Comparison of ENCODE assay signal across 15 mouse cellular contexts in the genomic region with DNA sequence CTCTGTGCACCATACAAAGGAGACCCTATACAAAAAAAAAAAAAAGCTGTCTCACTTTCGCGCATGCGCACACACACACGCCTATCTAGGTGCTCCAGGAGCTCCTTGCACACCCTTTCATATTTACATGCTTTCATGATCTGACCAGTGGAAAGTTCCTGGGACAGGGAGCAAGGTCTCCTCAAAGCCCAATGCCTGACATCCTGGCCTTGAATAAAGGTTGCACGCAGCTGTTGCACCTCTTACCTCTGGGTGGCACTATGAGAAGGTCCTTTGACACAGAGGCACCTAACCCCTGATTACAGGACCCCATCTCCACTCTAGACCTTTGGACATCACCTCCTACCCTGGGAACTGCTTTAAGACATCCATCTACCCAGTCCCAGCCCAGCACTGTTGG. TPM values are rescaled to one million over a fixed set of nuclear protein-coding genes. Genes with fewer than 3 reads are reported as not detected.
DNase-seq lines count a peak whose midpoint lies in the region; ATAC-seq and TF ChIP-seq lines count a peak whose summit lies in the region.
"Had no signal": no experiment of that assay in that cellular context is flagged by ENCODE, and none has a peak within 500 bp of the region (broad histone marks: within the 10 kb centered on the region; RNA-seq: fewer than 3 reads in every experiment).

No protein-coding gene starts in this region.

- peak; percentile 38 for TF ChIP-seq RAD21 in CH12.LX (IDR thresholded peaks at IDR 0.05; ENCODE audit: low read depth, low read length)

- in situ Hi-C loops in CH12.LX (cut with MboI; ENCODE audit: low pct_ligation_motif_present, low pct_unique_long_range_greater_than_20kb, low sequenced_read_pairs): no loop called here

- dilution Hi-C loops in CH12.LX (cut with MboI; ENCODE audit: extremely low pct_ligation_motif_present, extremely low pct_unique_long_range_greater_than_20kb, low sequenced_read_pairs): no loop called here

- no peaks in the 10 kb centered on the region for H3K36me3 ChIP-seq in forebrain, postnatal 0 days (ENCODE audit: insufficient read depth)
- no peaks in the 10 kb centered on the region for H3K36me3 ChIP-seq in forebrain, embryonic 16.5 days (ENCODE audit: control insufficient read depth, insufficient read depth)
- no peaks in the 10 kb centered on the region for H3K36me3 ChIP-seq in limb, embryonic 11.5 days (ENCODE audit: control insufficient read depth, insufficient read depth, low read length)
- H3K36me3 ChIP-seq in limb, embryonic 10.5 days: no peaks in the 10 kb centered on the region
- H3K36me3 ChIP-seq in CH12.LX (replicated peaks in 1 of 2; ENCODE audit: control insufficient read depth in 1 of 2, insufficient read depth in 1 of 2, low read length in 1 of 2) (no peaks in the 10 kb centered on the region), ES-Bruce4 (ENCODE audit: control insufficient read depth, insufficient read depth, low read length, poor library complexity, severe bottlenecking) (no peaks in the 10 kb centered on the region)
- H3K36me3 ChIP-seq: embryonic facial prominence, embryonic 13.5 days; forebrain, embryonic 10.5 days; limb, embryonic 12.5 days; lung, embryonic 15.5 days; neural tube, embryonic 15.5 days had no signal

- no peak overlapping the region for H3K27ac ChIP-seq in forebrain, postnatal 0 days (ENCODE audit: low read depth, low read length)
- H3K27ac ChIP-seq in forebrain, embryonic 16.5 days (ENCODE audit: low read length): no peak overlapping the region
- no peak overlapping the region for H3K27ac ChIP-seq in limb, embryonic 11.5 days (replicated peaks; ENCODE audit: low read depth, low read length)
- no peak overlapping the region for H3K27ac ChIP-seq in limb, embryonic 10.5 days
- H3K27ac ChIP-seq in CH12.LX (ENCODE audit: insufficient read depth, low read depth) (no peak overlapping the region), ES-Bruce4 (ENCODE audit: insufficient read depth, low read length) (no peak overlapping the region)
- H3K27ac ChIP-seq: embryonic facial prominence, embryonic 13.5 days; forebrain, embryonic 10.5 days; limb, embryonic 12.5 days; lung, embryonic 15.5 days; neural tube, embryonic 15.5 days had no signal

- peak; percentile 22 for TF ChIP-seq CTCF in forebrain, postnatal 0 days (IDR thresholded peaks at IDR 0.05; ENCODE audit: low read depth)
- TF ChIP-seq CTCF in CH12.LX (conservative IDR thresholded peaks at IDR 0.05 in 1 of 2, IDR thresholded peaks at IDR 0.05 in 1 of 2; ENCODE audit: low read depth in 2 of 2, low read length in 2 of 2) (peak in 1 of 2 experiments; percentile 54; a peak in 2 of 4 replicates), ES-Bruce4 (IDR thresholded peaks at IDR 0.05; ENCODE audit: low read depth, low read length) (peak; percentile 70)

- no peak for TF ChIP-seq POLR2A in CH12.LX (IDR thresholded peaks at IDR 0.05; ENCODE audit: low read depth, low read length)
- TF ChIP-seq POLR2A in ES-Bruce4 (IDR thresholded peaks at IDR 0.05; ENCODE audit: insufficient read depth, low read length): no peak

- no peaks in the 10 kb centered on the region for H3K4me1 ChIP-seq in forebrain, postnatal 0 days (ENCODE audit: insufficient read depth)
- H3K4me1 ChIP-seq in forebrain, embryonic 16.5 days (replicated peaks; ENCODE audit: control insufficient read depth, insufficient read depth, low read length): no peaks in the 10 kb centered on the region
- no peaks in the 10 kb centered on the region for H3K4me1 ChIP-seq in limb, embryonic 11.5 days (ENCODE audit: control insufficient read depth, insufficient read depth, low read length)
- peaks cover 4% of the 10 kb centered on the region; the same call in 1 of the 2 replicates for H3K4me1 ChIP-seq in limb, embryonic 10.5 days
- H3K4me1 ChIP-seq in CH12.LX (ENCODE audit: control insufficient read depth in 1 of 2, insufficient read depth in 2 of 2): no peaks in the 10 kb centered on the region
- H3K4me1 ChIP-seq in ES-Bruce4 (ENCODE audit: control insufficient read depth, insufficient read depth, low read length): no peaks in the 10 kb centered on the region
- H3K4me1 ChIP-seq: forebrain, embryonic 10.5 days; limb, embryonic 12.5 days; neural tube, embryonic 15.5 days had no signal

- no peak for DNase-seq in forebrain, postnatal 0 days
- DNase-seq in limb, embryonic 11.5 days (ENCODE audit: low spot score): no peak
- DNase-seq in limb, embryonic 10.5 days (ENCODE audit: low spot score): no peak
- no peak for DNase-seq in CH12.LX (ENCODE audit: extremely low read depth)
- DNase-seq in MN1 (ENCODE audit: low spot score): no peak
- DNase-seq: cerebellum, postnatal 14 days; heart, postnatal 4 days; kidney, postnatal 14 days had no signal

- TF ChIP-seq EP300 in CH12.LX (IDR thresholded peaks at IDR 0.05; ENCODE audit: low read length) (no peak), ES-Bruce4 (IDR thresholded peaks at IDR 0.05; ENCODE audit: insufficient read depth, low read depth, low read length) (no peak)

- no peaks in the 10 kb centered on the region for H3K27me3 ChIP-seq in forebrain, postnatal 0 days (ENCODE audit: insufficient read depth, low read length)
- H3K27me3 ChIP-seq in forebrain, embryonic 16.5 days (replicated peaks; ENCODE audit: control insufficient read depth, insufficient read depth, low read length): no peaks in the 10 kb centered on the region
- H3K27me3 ChIP-seq in limb, embryonic 11.5 days (ENCODE audit: control insufficient read depth, insufficient read depth, low read length): no peaks in the 10 kb centered on the region
- no peaks in the 10 kb centered on the region for H3K27me3 ChIP-seq in limb, embryonic 10.5 days (ENCODE audit: low read depth, poor library complexity, severe bottlenecking)
- H3K27me3 ChIP-seq in CH12.LX (replicated peaks) (peaks cover 39% of the 10 kb centered on the region), ES-Bruce4 (ENCODE audit: control insufficient read depth, insufficient read depth, low read length, poor library complexity, severe bottlenecking) (no peaks in the 10 kb centered on the region)
- H3K27me3 ChIP-seq: embryonic facial prominence, embryonic 13.5 days; limb, embryonic 12.5 days; lung, embryonic 15.5 days; neural tube, embryonic 15.5 days had no signal

- ATAC-seq in forebrain, postnatal 0 days: no peak
- no peak for ATAC-seq in forebrain, embryonic 16.5 days
- no peak for ATAC-seq in limb, embryonic 11.5 days (ENCODE audit: insufficient number of reproducible peaks, low FRiP score, low TSS enrichment, low read depth)

- WGBS in forebrain, postnatal 0 days: 61% methylated on average over 5 of the region's 5 CpGs
- WGBS in forebrain, embryonic 16.5 days: 64% methylated on average over 5 of the region's 5 CpGs
- WGBS in limb, embryonic 11.5 days: 69% methylated on average over 5 of the region's 5 CpGs
- 70% methylated on average over 5 of the region's 5 CpGs for WGBS in limb, embryonic 10.5 days

- no peak overlapping the region for H3K4me2 ChIP-seq in forebrain, postnatal 0 days (ENCODE audit: low read depth)
- no peak overlapping the region for H3K4me2 ChIP-seq in forebrain, embryonic 16.5 days (ENCODE audit: low read length)
- H3K4me2 ChIP-seq in limb, embryonic 11.5 days (ENCODE audit: low read depth, severe bottlenecking): no peak overlapping the region
- H3K4me2 ChIP-seq in CH12.LX (ENCODE audit: insufficient read depth, low read depth, poor library complexity, severe bottlenecking): no peak overlapping the region
- H3K4me2 ChIP-seq: embryonic facial prominence, embryonic 13.5 days; limb, embryonic 12.5 days; lung, embryonic 15.5 days; neural tube, embryonic 15.5 days had no signal

- no peaks in the 10 kb centered on the region for H3K9me3 ChIP-seq in forebrain, postnatal 0 days (ENCODE audit: low read length)
- H3K9me3 ChIP-seq in forebrain, embryonic 16.5 days (ENCODE audit: control insufficient read depth, low read length): no peaks in the 10 kb centered on the region
- no peaks in the 10 kb centered on the region for H3K9me3 ChIP-seq in limb, embryonic 11.5 days (ENCODE audit: control insufficient read depth, low read length)
- no peaks in the 10 kb centered on the region for H3K9me3 ChIP-seq in limb, embryonic 10.5 days (replicated peaks)
- no peaks in the 10 kb centered on the region for H3K9me3 ChIP-seq in CH12.LX (replicated peaks; ENCODE audit: low read length)
- H3K9me3 ChIP-seq in ES-Bruce4 (replicated peaks; ENCODE audit: control insufficient read depth, insufficient read depth, low read length, poor library complexity, severe bottlenecking): no peaks in the 10 kb centered on the region
- H3K9me3 ChIP-seq: embryonic facial prominence, embryonic 13.5 days; forebrain, embryonic 10.5 days; limb, embryonic 12.5 days; lung, embryonic 15.5 days; neural tube, embryonic 15.5 days had no signal

- no peak overlapping the region for H3K4me3 ChIP-seq in forebrain, postnatal 0 days (ENCODE audit: low read depth, low read length)
- no peak overlapping the region for H3K4me3 ChIP-seq in forebrain, embryonic 16.5 days (replicated peaks; ENCODE audit: low read length)
- no peak overlapping the region for H3K4me3 ChIP-seq in limb, embryonic 11.5 days (ENCODE audit: low read depth, low read length)
- no peak overlapping the region for H3K4me3 ChIP-seq in limb, embryonic 10.5 days
- no peak overlapping the region for H3K4me3 ChIP-seq in CH12.LX (replicated peaks in 1 of 3; ENCODE audit: low read depth in 2 of 3, low read length in 2 of 3, poor library complexity in 1 of 3)
- no peak overlapping the region for H3K4me3 ChIP-seq in ES-Bruce4 (ENCODE audit: low read depth, low read length)
- H3K4me3 ChIP-seq: embryonic facial prominence, embryonic 13.5 days; forebrain, embryonic 10.5 days; limb, embryonic 12.5 days; lung, embryonic 15.5 days; neural tube, embryonic 15.5 days had no signal

- no peak overlapping the region for H3K9ac ChIP-seq in forebrain, postnatal 0 days
- H3K9ac ChIP-seq in forebrain, embryonic 16.5 days (replicated peaks; ENCODE audit: low read depth, low read length): no peak overlapping the region
- 0 out of 2 replicates have a peak overlapping the region, but pooled peaks have one; percentile 9 for H3K9ac ChIP-seq in limb, embryonic 11.5 days (ENCODE audit: low read length)
- H3K9ac ChIP-seq in CH12.LX (ENCODE audit: insufficient read depth, low read depth) (no peak overlapping the region), ES-Bruce4 (ENCODE audit: low read depth, poor library complexity, severe bottlenecking) (no peak overlapping the region)
- H3K9ac ChIP-seq: embryonic facial prominence, embryonic 13.5 days; limb, embryonic 12.5 days; lung, embryonic 15.5 days; neural tube, embryonic 15.5 days had no signal

- H3K79me2 ChIP-seq in CH12.LX (replicated peaks; ENCODE audit: control insufficient read depth, extremely low read depth, insufficient read depth, poor library complexity, severe bottlenecking): no peaks in the 10 kb centered on the region

RNA-seq across cellular contexts. Expression of gene Tspan9, which starts 35.9 kb away (rescaled TPM):
- 140 and 150 TPM in 2 replicates for total RNA-seq in forebrain, postnatal 0 days (2014; rRNA removed)
- polyA plus RNA-seq in forebrain, postnatal 0 days (2015; fragmentation: Nextera tagmentation; extraction: Ambion mirVana): 52.7 and 63.9 TPM in 2 replicates
- polyA plus RNA-seq in forebrain, embryonic 16.5 days (2015; fragmentation: Nextera tagmentation; extraction: Ambion mirVana): 56.6 and 57.4 TPM in 2 replicates
- polyA plus RNA-seq in limb, embryonic 11.5 days (2014; fragmentation: Nextera tagmentation; extraction: Ambion mirVana): 68.2 and 77.2 TPM in 2 replicates
- polyA plus RNA-seq in limb, embryonic 10.5 days (2016; fragmentation: Nextera tagmentation; extraction: Ambion mirVana): 61.2 and 78.5 TPM in 2 replicates
- total RNA-seq in CH12.LX (2012; rRNA removed) (0.92 and 0.98 TPM in 2 replicates), CH12.LX (2014; rRNA removed) (0.40 and 0.55 TPM in 2 replicates)
- polyA plus RNA-seq in CH12.LX (2012; ENCODE audit: insufficient read length, low read depth) (0.33 and 0.71 TPM in 2 replicates), ES-Bruce4 (2011; ENCODE audit: insufficient read depth, insufficient read length, low read depth, missing spikeins) (90.5 and 99.3 TPM in 2 replicates)

Comparison
In these comparisons a context has a peak if more than half of its experiments do, and no peak if none do; other contexts are left out.
1. RNA of gene Tspan9, which starts 35.9 kb away (polyA plus RNA-seq): 90.5 to 99.3 TPM in ES-Bruce4, 61.2 to 78.5 TPM in limb, embryonic 10.5 days, 68.2 to 77.2 TPM in limb, embryonic 11.5 days, 52.7 to 63.9 TPM in forebrain, postnatal 0 days and 56.6 to 57.4 TPM in forebrain, embryonic 16.5 days; 0.33 to 0.71 TPM in CH12.LX; every median in the first group is over 10 times any median in the second.